Mouse (Mus musculus) gastrocnemius, adult 18-20 months (tissue): ENCODE results near the gene Astn2. TPM values are rescaled to one million over a fixed set of nuclear protein-coding genes. Genes with fewer than 3 reads are reported as not detected.
A peak's percentile ranks its signal among the peaks of the same experiment; 100 is the strongest.

ENCODE experiments used
- DNase-seq: peaks from one replicate; pipeline ENCODE4 v3.0.0; 2021; ENCODE audit warnings: low spot score
- total RNA-seq, 2 experiments: library from RNA; stranded (reverse); gene quantifications; 2 replicates each; pipeline ENCODE4 v1.2.3; 2021

Gene Astn2
- total RNA-seq, 2 experiments from 2014 or later: 0.78 to 1.1 TPM

GRCm38 (mm10) chr4:65423068-65423625 lies 981.3 kb downstream of the Astn2 start:
- no peak for DNase-seq

GRCm38 (mm10) chr4:65421272-65421671 lies 983.1 kb downstream of the Astn2 start:
- DNase-seq: no peak

- DNase-seq: no peak
Measured at GRCm38 (mm10) chr4:65420511-65420931, 983.9 kb downstream of the Astn2 start.

GRCm38 (mm10) chr4:65415507-65415906 lies 988.9 kb downstream of the Astn2 start:
- DNase-seq: no peak

- peak; percentile 2 for DNase-seq
Measured at GRCm38 (mm10) chr4:65402836-65403634, 1001.4 kb downstream of the Astn2 start.

GRCm38 (mm10) chr4:65402286-65402685 lies 1002.1 kb downstream of the Astn2 start:
- no peak for DNase-seq

- DNase-seq: no peak
Measured at GRCm38 (mm10) chr4:65399457-65399856, 1005.0 kb downstream of the Astn2 start.

GRCm38 (mm10) chr4:65396806-65397205 lies 1007.6 kb downstream of the Astn2 start:
- DNase-seq: no peak

- peak; percentile 6 for DNase-seq
Measured at GRCm38 (mm10) chr4:65391001-65391400, 1013.4 kb downstream of the Astn2 start.

GRCm38 (mm10) chr4:65383070-65383469 lies 1021.3 kb downstream of the Astn2 start:
- DNase-seq: no peak

- DNase-seq: no peak
Measured at GRCm38 (mm10) chr4:65379461-65379860, 1025.0 kb downstream of the Astn2 start.

- DNase-seq: no peak
Measured at GRCm38 (mm10) chr4:65376571-65376970, 1027.8 kb downstream of the Astn2 start.

- DNase-seq: no peak
Measured at GRCm38 (mm10) chr4:65373841-65374240, 1030.6 kb downstream of the Astn2 start.

GRCm38 (mm10) chr4:65372731-65373130 lies 1031.7 kb downstream of the Astn2 start:
- DNase-seq: peak; percentile 30

- no peak for DNase-seq
Measured at GRCm38 (mm10) chr4:65367135-65367534, 1037.3 kb downstream of the Astn2 start.

GRCm38 (mm10) chr4:65354580-65354979 lies 1049.8 kb downstream of the Astn2 start:
- peak; percentile 7 for DNase-seq

- peak; percentile 19 for DNase-seq
Measured at GRCm38 (mm10) chr4:65350521-65350920, 1053.9 kb downstream of the Astn2 start.

GRCm38 (mm10) chr4:65341766-65342165 lies 1062.6 kb downstream of the Astn2 start:
- peak; percentile 14 for DNase-seq

GRCm38 (mm10) chr4:65333718-65334117 lies 1070.7 kb downstream of the Astn2 start:
- no peak for DNase-seq
